Mouse (Mus musculus): ENCODE results near the gene Pvr.
A peak's percentile ranks its signal among the peaks of the same experiment; 100 is the strongest.

Gene Pvr

DNA sequence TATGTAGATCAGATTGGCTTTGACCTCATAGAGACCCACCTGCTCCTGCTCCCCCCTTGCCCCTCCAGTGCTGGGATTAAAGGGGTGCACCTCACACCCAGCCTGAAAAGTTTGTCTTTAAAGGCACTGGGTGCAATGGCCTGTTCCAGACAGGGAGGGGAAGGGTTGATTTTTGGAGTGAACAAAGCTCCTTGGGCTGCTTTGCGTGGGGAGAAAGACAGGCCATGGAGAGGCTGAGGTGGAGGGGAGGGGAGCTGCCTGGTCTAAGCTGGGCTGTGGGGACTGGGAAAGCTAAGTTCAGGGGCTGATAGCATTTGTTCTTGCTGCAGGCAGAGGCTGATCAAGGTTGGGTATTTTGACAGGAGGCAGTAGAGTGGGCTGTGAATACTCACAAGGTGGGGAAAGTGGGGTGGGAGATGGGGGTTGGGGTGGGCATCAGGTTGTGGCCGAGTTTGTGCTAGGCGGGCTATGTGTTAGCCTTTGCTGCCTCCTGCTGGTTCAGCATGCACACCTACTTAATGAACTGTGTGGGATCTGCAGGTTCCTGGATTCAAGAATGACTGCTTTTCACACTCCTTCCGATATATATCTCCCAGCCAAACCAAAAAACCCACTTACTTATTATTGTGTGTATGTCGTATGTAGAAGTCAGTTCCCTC lies 48.9 kb downstream of the Pvr start:
- DNase-seq (ENCODE audit: extremely low read depth, low read depth) = peak; percentile 39

DNA sequence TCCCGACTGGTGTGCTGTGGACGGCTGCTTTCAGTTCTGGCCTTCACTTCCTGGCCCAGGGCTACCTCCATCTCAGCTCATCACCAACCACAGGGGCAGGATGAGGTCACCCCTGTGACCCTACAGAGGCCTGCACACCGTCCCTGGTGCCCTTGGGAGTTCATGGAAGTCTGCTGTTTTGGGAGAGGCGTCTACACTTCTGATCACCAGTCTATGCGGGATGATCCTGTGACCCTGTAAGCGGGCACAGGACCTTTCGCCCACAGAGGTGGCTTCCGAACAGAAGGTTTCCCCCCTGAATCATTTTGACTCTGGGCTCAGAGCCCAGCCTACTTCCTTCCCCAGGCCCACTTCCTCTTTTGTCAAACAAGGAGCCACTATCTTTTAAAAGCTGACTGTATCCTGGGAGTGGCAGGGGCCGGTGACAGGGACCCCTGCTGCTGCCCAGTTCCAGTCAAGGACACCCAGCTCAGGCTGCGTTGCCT lies 49.8 kb downstream of the Pvr start:
- peak; percentile 86 for DNase-seq (ENCODE audit: extremely low read depth, low read depth)

DNA sequence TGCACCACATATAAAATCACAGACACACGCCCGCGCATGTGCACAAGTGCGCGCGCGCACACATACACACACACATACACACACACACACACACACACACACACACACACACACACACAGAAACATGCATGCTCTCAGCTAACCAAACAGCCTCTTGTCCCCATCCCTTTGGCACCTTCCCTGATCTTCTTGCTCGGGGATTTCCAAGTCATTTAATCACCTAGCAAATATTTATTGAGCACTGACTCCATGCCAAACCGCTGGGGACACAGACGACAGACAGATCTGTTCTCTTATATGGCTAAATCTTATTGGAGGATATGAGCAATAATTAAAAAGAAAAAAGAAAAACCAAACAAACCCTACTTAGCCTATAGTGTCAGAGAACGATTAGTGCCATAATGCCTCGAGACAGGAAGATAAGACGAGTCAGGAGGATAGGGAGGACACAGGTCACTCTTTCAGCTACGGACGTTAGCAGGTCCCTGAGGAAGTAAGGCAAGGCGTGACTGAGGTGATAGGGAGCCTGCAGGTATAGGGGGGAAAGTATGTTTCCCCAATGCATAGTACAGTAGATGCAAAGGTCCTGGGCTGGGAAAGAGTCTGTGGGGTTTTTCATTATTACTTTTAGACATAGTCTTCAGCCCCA lies 53.1 kb downstream of the Pvr start:
- no peak for DNase-seq (ENCODE audit: extremely low read depth, low read depth)

DNA sequence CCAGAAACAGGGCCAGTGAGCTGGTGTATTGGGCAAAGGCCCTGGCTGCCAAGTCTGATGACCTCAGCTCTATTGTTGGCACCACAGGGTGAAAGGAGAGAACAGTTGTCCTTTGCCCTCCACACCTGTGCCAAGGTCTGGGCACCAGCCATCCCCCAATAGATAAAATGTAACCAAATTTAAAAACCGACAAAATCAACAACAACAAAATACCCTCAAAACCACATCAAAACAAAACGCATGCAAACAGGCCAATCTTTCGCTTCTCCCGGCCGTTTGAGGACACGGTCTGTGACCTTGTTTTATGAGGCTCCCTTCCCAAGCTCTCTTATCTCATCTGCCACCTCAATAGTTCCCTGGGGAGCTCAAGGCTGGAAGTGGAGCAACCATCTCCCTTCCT lies 54.5 kb downstream of the Pvr start:
- DNase-seq (ENCODE audit: extremely low read depth, low read depth) = no peak

DNA sequence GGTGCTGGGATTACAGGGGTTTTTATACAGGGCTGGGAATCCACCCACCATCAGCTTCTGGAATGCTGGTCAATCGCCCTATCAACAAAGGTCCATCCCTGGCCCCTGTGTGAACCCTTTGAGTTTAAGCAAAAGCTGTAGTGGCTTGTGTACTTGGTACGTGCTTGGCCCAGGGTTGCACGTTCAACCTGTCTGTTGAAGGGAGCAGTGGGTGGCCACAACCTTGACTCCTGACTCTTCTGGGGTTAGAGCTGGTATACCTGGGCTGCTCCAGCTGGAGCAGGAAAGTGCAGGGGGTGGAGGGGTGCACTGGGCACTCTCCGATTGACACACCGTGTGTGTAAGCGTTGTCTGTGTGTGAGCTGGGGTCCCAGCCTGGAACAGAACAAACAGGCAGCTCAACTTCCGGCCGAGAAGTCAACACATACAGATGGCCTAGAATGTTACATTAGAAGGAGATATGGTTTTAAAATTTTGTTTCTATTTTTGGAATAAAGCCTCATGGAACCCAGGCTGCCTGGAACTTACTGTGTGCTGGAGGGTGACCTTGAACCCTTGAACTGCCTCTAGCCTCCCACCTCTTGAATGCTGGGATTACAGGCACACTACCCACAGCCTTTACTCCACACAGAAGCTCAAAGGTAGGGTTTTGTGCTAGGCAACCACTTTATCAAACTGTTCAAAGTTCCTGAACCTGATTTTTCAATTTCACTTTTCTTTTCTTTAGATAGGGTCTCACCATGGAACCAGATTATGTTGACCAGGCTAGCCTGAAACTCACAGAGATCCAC lies 55.5 kb downstream of the Pvr start:
- no peak for DNase-seq (ENCODE audit: extremely low read depth, low read depth)

DNA sequence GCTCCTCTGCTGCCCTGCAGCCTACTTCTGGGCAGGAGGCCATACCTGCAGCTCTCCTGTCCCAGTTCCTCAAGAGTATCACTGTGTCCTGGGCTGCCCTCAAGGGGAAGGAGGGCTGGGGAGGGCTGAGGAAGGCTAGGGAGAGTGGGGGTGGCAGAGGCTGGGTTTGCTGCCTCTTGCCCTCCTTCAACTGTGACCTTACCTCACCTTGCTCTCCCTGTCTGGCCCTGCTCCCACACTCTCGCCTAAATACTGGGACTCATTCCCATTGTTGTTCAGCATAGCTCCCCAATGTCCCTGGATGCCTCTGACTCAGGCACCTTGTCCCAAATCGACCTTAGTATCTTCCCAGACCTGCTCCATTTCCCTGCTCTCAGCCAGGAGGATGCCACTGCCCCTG lies 56.7 kb downstream of the Pvr start:
- DNase-seq (ENCODE audit: extremely low read depth, low read depth) = no peak

DNA sequence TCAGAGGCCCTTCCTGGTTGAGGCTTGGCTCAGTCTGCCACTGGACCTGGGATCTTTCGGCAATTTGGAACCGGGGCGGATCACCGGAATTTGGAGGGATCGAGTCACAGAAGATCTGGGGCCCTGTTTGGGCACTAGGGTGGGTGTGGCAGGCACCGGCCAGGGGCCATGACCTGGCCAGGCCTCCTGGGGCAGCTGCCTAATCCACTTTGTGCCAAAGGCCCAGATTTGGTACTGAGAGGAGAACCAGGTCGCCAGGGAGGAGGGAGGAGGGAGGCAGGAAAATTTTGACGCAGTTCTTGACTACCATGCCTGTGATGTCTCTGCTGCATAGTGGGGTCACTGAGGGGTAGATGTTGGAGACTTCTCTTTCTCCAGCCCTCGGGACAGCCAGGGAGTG lies 59.8 kb downstream of the Pvr start, which contains the start of gene Ceacam16:
Gene Ceacam16 (minus strand): TSS at position 101 of the 400 bp plus-strand sequence.
- no peak for DNase-seq (ENCODE audit: extremely low read depth, low read depth)

DNA sequence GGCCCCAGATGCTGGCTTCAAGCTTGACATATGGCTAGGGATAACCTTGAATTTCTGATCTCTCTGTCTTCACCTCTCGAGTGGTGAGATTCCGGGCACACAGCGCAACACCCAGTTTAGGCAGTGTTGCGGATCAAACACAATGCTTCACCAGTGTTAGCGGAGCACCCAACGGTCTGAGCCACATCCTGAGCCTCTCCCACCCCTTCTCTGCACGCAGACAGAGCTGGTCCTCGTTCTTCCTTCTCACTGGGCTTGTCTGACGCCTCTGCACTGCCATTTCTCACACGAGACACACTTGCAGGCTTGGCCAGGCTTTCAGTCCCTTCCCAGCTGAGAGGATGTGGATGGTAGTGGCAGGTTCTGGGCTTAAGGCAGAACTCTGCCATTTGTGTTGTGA lies 61.2 kb downstream of the Pvr start:
- no peak for DNase-seq (ENCODE audit: extremely low read depth, low read depth)

DNA sequence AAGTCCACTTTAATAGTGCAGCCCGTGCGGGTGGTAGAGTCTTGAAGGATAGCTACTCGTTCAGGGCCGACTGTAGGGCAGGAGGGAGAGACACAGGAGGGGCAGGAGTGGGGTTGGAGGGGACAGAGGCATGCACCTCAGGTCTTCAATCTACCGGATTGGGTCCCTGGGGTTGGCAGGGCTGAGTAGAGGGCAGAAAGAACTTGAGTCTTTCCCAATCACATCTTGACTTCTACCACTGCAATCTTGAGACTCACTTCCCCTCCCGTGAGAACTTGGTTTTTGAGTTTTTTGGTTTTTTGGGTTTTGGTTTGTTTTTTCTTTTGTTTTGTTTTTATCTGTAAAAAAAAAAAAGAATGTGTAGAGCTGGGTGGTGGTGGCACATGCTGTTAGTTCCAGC lies 64.7 kb downstream of the Pvr start:
- DNase-seq (ENCODE audit: extremely low read depth, low read depth) = no peak

DNA sequence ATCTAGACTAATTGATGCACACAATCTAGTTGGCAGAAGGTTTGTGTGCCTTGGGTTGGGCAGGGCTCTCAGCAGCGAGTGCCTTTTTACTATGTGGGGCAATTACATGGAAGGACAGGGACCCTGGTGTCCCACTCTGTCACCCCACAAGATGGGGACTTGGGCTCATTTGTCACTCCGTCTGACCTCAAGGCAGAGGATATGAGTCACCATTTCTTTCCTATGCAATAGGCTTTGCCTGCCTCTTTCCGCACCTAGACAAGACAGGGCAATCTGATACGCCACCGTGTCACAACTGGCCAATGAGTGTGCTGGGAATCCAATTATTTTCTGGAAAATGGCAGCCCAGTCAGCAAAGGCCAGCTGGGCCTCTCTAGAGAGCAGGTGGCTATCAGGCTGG lies 65.3 kb downstream of the Pvr start:
- DNase-seq (ENCODE audit: extremely low read depth, low read depth) = no peak
